Mouse (Mus musculus): Measurements from ENCODE around the gene Grin3b. TPM values are rescaled to one million over a fixed set of nuclear protein-coding genes. Genes with fewer than 3 reads are reported as not detected.

Grin3b gene
- polyA plus RNA-seq, 1 experiment: not detected

DNA sequence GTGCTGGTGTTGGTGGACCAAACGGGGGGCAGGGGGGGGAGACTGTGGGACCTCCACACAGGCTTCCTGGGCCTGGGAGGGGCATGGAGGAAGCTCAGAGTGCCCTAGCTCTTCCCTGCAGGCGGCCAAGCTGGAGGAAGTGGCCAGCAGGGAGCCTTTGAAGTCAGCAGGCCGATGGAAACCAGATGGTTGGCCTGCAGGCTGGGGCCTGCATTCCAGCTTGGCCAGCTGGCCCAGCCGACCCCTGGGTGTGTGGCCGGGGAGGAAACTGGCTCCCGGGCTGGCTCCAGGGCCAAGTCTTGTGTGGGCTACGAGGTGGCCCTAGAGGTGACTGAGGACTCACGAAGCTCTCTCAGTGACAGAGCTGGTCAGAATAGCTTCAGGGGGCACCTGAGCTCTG, 37.8 kb upstream of the Grin3b start:
- WGBS: 59% methylated on average over 8 of the region's 8 CpGs
- Histone ChIP-seq H3K36me3 (ENCODE audit: control insufficient read depth, insufficient read depth, low read length) (0 out of 2 replicates have a peak, but pooled peaks cover 2% of the 10 kb centered on the region), H3K27me3 (ENCODE audit: control insufficient read depth, insufficient read depth, low read length) (peaks cover 6% of the 10 kb centered on the region), H3K4me1 (ENCODE audit: control insufficient read depth, insufficient read depth, insufficient read length, low read length) (peaks cover 42% of the 10 kb centered on the region), H3K4me3 (ENCODE audit: low read depth, low read length) (no peak overlapping the region), H3K27ac (ENCODE audit: insufficient read depth, low read depth, low read length) (0 out of 2 replicates have a peak overlapping the region, but pooled peaks have one; percentile 18)
- TF ChIP-seq CTCF (IDR thresholded peaks at IDR 0.05; ENCODE audit: extremely low read depth, insufficient read length, insufficient replicate concordance, low read depth, low read length) (no peak), POLR2A (IDR thresholded peaks at IDR 0.05; ENCODE audit: low read depth, low read length) (no peak)

DNA sequence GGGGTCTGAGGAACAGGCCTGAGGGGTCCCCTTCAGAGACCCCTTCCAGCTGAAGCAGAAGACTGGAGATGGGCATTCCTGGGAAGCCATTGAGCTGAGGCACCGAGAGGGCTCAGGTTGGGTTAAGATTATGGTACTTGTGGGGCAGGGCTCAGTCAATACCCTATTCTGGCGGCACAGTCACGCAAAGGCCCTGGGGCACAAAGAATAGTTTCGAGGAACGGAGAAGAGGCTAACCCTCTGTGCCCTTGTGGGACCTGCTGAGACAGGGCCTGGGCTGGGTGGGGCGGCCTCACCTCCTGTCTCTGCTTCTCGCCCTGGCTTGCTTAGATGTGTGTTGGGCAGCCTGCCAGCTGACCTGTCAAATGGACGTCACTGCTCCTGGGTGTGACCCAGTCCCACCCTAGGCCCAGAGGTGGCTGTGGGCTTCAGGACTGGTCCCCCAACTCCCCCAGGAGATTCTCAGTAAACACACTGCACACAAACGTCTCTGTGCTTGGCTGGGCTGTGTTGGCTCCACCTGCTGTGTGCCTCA, 37.3 kb upstream of the Grin3b start:
- WGBS: 59% methylated on average over 9 of the region's 9 CpGs
- H3K4me3 ChIP-seq (ENCODE audit: low read depth, low read length): no peak overlapping the region
- no peak for TF ChIP-seq POLR2A (IDR thresholded peaks at IDR 0.05; ENCODE audit: low read depth, low read length)
- TF ChIP-seq CTCF (IDR thresholded peaks at IDR 0.05; ENCODE audit: extremely low read depth, insufficient read length, insufficient replicate concordance, low read depth, low read length): no peak
- H3K4me1 ChIP-seq (ENCODE audit: control insufficient read depth, insufficient read depth, insufficient read length, low read length): peaks cover 44% of the 10 kb centered on the region
- peaks cover 1% of the 10 kb centered on the region; the same call in 1 of the 2 replicates for H3K27me3 ChIP-seq (ENCODE audit: control insufficient read depth, insufficient read depth, low read length)
- H3K36me3 ChIP-seq (ENCODE audit: control insufficient read depth, insufficient read depth, low read length): 0 out of 2 replicates have a peak, but pooled peaks cover 2% of the 10 kb centered on the region
- no peak overlapping the region for H3K27ac ChIP-seq (ENCODE audit: insufficient read depth, low read depth, low read length)

- Histone ChIP-seq H3K4me1 (ENCODE audit: control insufficient read depth, insufficient read depth, insufficient read length, low read length) (peaks cover 44% of the 10 kb centered on the region), H3K4me3 (ENCODE audit: low read depth, low read length) (no peak overlapping the region), H3K27me3 (ENCODE audit: control insufficient read depth, insufficient read depth, low read length) (no peaks in the 10 kb centered on the region; the same call in 1 of the 2 replicates), H3K27ac (ENCODE audit: insufficient read depth, low read depth, low read length) (no peak overlapping the region), H3K36me3 (ENCODE audit: control insufficient read depth, insufficient read depth, low read length) (0 out of 2 replicates have a peak, but pooled peaks cover 2% of the 10 kb centered on the region)
- 63% methylated on average over 6 of the region's 6 CpGs for WGBS
- TF ChIP-seq CTCF (IDR thresholded peaks at IDR 0.05; ENCODE audit: extremely low read depth, insufficient read length, insufficient replicate concordance, low read depth, low read length): no peak
- TF ChIP-seq POLR2A (IDR thresholded peaks at IDR 0.05; ENCODE audit: low read depth, low read length): no peak
Observed at GRCm38 (mm10) chr10:79933861-79934260, 36.7 kb upstream of the Grin3b start.

GRCm38 (mm10) chr10:79934272-79934721, 36.2 kb upstream of the Grin3b start:
- peaks cover 44% of the 10 kb centered on the region for H3K4me1 ChIP-seq (ENCODE audit: control insufficient read depth, insufficient read depth, insufficient read length, low read length)
- 0 out of 2 replicates have a peak, but pooled peaks cover 2% of the 10 kb centered on the region for H3K36me3 ChIP-seq (ENCODE audit: control insufficient read depth, insufficient read depth, low read length)
- H3K27ac ChIP-seq (ENCODE audit: insufficient read depth, low read depth, low read length): no peak overlapping the region
- no peaks in the 10 kb centered on the region for H3K27me3 ChIP-seq (ENCODE audit: control insufficient read depth, insufficient read depth, low read length)
- TF ChIP-seq CTCF (IDR thresholded peaks at IDR 0.05; ENCODE audit: extremely low read depth, insufficient read length, insufficient replicate concordance, low read depth, low read length): no peak
- no peak for TF ChIP-seq POLR2A (IDR thresholded peaks at IDR 0.05; ENCODE audit: low read depth, low read length)
- WGBS: 8% methylated on average over 13 of the region's 13 CpGs
- H3K4me3 ChIP-seq (ENCODE audit: low read depth, low read length): no peak overlapping the region

- no peak for TF ChIP-seq POLR2A (IDR thresholded peaks at IDR 0.05; ENCODE audit: low read depth, low read length)
- TF ChIP-seq CTCF (IDR thresholded peaks at IDR 0.05; ENCODE audit: extremely low read depth, insufficient read length, insufficient replicate concordance, low read depth, low read length): no peak
- no peak overlapping the region for H3K4me3 ChIP-seq (ENCODE audit: low read depth, low read length)
- peaks cover 44% of the 10 kb centered on the region for H3K4me1 ChIP-seq (ENCODE audit: control insufficient read depth, insufficient read depth, insufficient read length, low read length)
- 80% methylated on average over 16 of the region's 16 CpGs for WGBS
- 0 out of 2 replicates have a peak, but pooled peaks cover 2% of the 10 kb centered on the region for H3K36me3 ChIP-seq (ENCODE audit: control insufficient read depth, insufficient read depth, low read length)
- no peaks in the 10 kb centered on the region for H3K27me3 ChIP-seq (ENCODE audit: control insufficient read depth, insufficient read depth, low read length)
- H3K27ac ChIP-seq (ENCODE audit: insufficient read depth, low read depth, low read length): no peak overlapping the region
Observed at GRCm38 (mm10) chr10:79934794-79935569, 35.5 kb upstream of the Grin3b start.

DNA sequence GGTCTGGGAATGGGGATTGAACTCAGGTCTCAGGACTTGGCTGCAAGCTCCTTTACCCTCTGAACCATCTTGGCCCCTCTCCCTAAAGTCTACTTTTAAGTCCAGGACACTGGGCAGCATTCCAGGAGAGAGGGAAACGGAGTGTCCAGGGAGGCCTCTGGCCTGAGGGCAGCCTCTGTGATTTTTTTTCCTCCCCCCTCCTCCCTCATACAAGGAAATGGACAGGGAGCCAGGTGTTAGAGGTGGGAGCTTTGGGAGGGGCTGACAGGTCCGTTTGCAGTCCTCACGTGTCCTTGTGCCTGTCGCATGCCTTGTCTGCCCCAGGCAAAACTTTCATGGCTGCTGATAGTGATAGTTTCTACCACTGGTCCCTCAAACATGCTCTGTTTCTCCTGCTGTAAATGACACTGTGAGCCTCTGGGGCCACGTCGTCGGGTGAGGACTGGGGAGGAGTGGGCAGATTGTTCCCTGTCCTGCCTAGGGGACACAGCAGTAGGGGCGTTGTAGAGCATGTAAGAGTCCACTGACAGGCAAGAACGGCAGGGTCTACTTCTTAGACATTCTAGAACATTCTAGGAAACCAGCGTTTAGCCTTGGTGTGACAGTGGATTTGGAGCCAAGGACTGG, 34.1 kb upstream of the Grin3b start:
- peak overlapping the region; percentile 32; the same call in 1 of the 2 replicates for H3K27ac ChIP-seq (ENCODE audit: insufficient read depth, low read depth, low read length)
- H3K27me3 ChIP-seq (ENCODE audit: control insufficient read depth, insufficient read depth, low read length): no peaks in the 10 kb centered on the region
- no peak for TF ChIP-seq CTCF (IDR thresholded peaks at IDR 0.05; ENCODE audit: extremely low read depth, insufficient read length, insufficient replicate concordance, low read depth, low read length)
- no peak for TF ChIP-seq POLR2A (IDR thresholded peaks at IDR 0.05; ENCODE audit: low read depth, low read length)
- peak overlapping the region; percentile 56; the same call in 1 of the 2 replicates for H3K4me3 ChIP-seq (ENCODE audit: low read depth, low read length)
- peaks cover 44% of the 10 kb centered on the region for H3K4me1 ChIP-seq (ENCODE audit: control insufficient read depth, insufficient read depth, insufficient read length, low read length)
- 8% methylated on average over 10 of the region's 10 CpGs for WGBS
- H3K36me3 ChIP-seq (ENCODE audit: control insufficient read depth, insufficient read depth, low read length): 0 out of 2 replicates have a peak, but pooled peaks cover 2% of the 10 kb centered on the region

All from small intestine, adult 2 months (tissue).